Mouse (Mus musculus) forebrain, embryonic 12.5 days (tissue): ENCODE data around the gene Ttc28. TPM values are rescaled to one million over a fixed set of nuclear protein-coding genes. Genes with fewer than 3 reads are reported as not detected.

Source experiments
- ATAC-seq: fragments of 200-750 bp; cut with Nextera tagmentation; 2 replicates; pipeline ENCODE4 v1.8.0; 2017; ENCODE audit warnings: moderate TSS enrichment; ENCODE audit not compliant: low FRiP score
- H3K27ac ChIP-seq: fragments of 300-500 bp; sonication (generic); 2 replicates; pipeline ENCODE4 v1.5.1; 2016; ENCODE audit warnings: mild to moderate bottlenecking
- H3K27me3 ChIP-seq: fragments of 300-500 bp; sonication (generic); 2 replicates; pipeline ENCODE4 v1.6.1; 2016; ENCODE audit warnings: mild to moderate bottlenecking
- H3K36me3 ChIP-seq: fragments of 300-500 bp; sonication (generic); replicated peaks from 2 replicates; pipeline ENCODE4 v1.6.1; 2016; ENCODE audit warnings: mild to moderate bottlenecking
- H3K4me1 ChIP-seq: fragments of 300-500 bp; sonication (generic); 2 replicates; pipeline ENCODE4 v1.6.1; 2016
- H3K4me2 ChIP-seq: fragments of 300-500 bp; sonication (generic); 2 replicates; pipeline ENCODE4 v1.6.1; 2016; ENCODE audit warnings: mild to moderate bottlenecking, moderate library complexity
- H3K4me3 ChIP-seq: fragments of 300-500 bp; sonication (generic); replicated peaks from 2 replicates; pipeline ENCODE4 v1.5.1; 2016; ENCODE audit warnings: mild to moderate bottlenecking
- H3K9ac ChIP-seq: fragments of 300-500 bp; sonication (generic); 2 replicates; pipeline ENCODE4 v1.6.1; 2016; ENCODE audit warnings: mild to moderate bottlenecking
- H3K9me3 ChIP-seq: fragments of 300-500 bp; sonication (generic); 2 replicates; pipeline ENCODE4 v1.6.1; 2016
- WGBS: fragments of 180-500 bp; shearing (Covaris S2); methylation state at CpG from one replicate; pipeline ENCODE4 v1.1.7; 2016; 5-methylcytosine and 5-hydroxymethylcytosine counted together
- polyA plus RNA-seq: library from polyadenylated mRNA; unstranded; fragments of >200 nt; fragmentation: Nextera tagmentation; extraction: Ambion mirVana; gene quantifications from 2 replicates; pipeline ENCODE4 v1.2.1, GENCODE M21; 2016

The Ttc28 gene
- polyA plus RNA-seq, 1 experiment from 2014 or later = 23.1 TPM

GRCm38 (mm10) chr5:110928289-110928688 is 48.7 kb downstream of the Ttc28 start:
- no peaks in the 10 kb centered on the region for H3K27me3 ChIP-seq
- H3K9ac ChIP-seq = no peak overlapping the region
- no peak overlapping the region for H3K4me2 ChIP-seq
- H3K9me3 ChIP-seq = no peaks in the 10 kb centered on the region
- ATAC-seq = no peak
- no peak overlapping the region for H3K27ac ChIP-seq
- WGBS = 77% methylated on average over 3 of the region's 3 CpGs
- H3K36me3 ChIP-seq = peaks cover 3% of the 10 kb centered on the region; the same call in 1 of the 2 replicates
- no peaks in the 10 kb centered on the region for H3K4me1 ChIP-seq
- H3K4me3 ChIP-seq = no peak overlapping the region

- Histone ChIP-seq H3K4me1 (no peaks in the 10 kb centered on the region), H3K36me3 (peaks cover 3% of the 10 kb centered on the region; the same call in 1 of the 2 replicates), H3K4me2 (no peak overlapping the region), H3K9ac (no peak overlapping the region), H3K27ac (no peak overlapping the region), H3K4me3 (no peak overlapping the region), H3K9me3 (no peaks in the 10 kb centered on the region), H3K27me3 (no peaks in the 10 kb centered on the region)
- ATAC-seq = no peak
- 95% methylated on average over 4 of the region's 4 CpGs for WGBS
Measured at GRCm38 (mm10) chr5:110929306-110929705, 49.7 kb downstream of the Ttc28 start.

GRCm38 (mm10) chr5:110936606-110937005 is 57.0 kb downstream of the Ttc28 start:
- H3K27ac ChIP-seq = no peak overlapping the region
- H3K4me2 ChIP-seq = no peak overlapping the region
- no peaks in the 10 kb centered on the region for H3K9me3 ChIP-seq
- no peak overlapping the region for H3K4me3 ChIP-seq
- no peak overlapping the region for H3K9ac ChIP-seq
- peaks cover 9% of the 10 kb centered on the region; the same call in 1 of the 2 replicates for H3K4me1 ChIP-seq
- 44% methylated on average over 5 of the region's 5 CpGs for WGBS
- peaks cover 3% of the 10 kb centered on the region; the same call in 1 of the 2 replicates for H3K36me3 ChIP-seq
- ATAC-seq = no peak
- no peaks in the 10 kb centered on the region for H3K27me3 ChIP-seq

- WGBS = 93% methylated on average over 8 of the region's 8 CpGs
- H3K36me3 ChIP-seq = no peaks in the 10 kb centered on the region
- H3K9ac ChIP-seq = no peak overlapping the region
- ATAC-seq = no peak
- H3K4me2 ChIP-seq = no peak overlapping the region
- H3K27ac ChIP-seq = no peak overlapping the region
- no peaks in the 10 kb centered on the region for H3K9me3 ChIP-seq
- peaks cover 23% of the 10 kb centered on the region for H3K4me1 ChIP-seq
- no peaks in the 10 kb centered on the region for H3K27me3 ChIP-seq
- no peak overlapping the region for H3K4me3 ChIP-seq
Measured at GRCm38 (mm10) chr5:110944326-110944725, 64.7 kb downstream of the Ttc28 start.

- H3K27me3 ChIP-seq = no peaks in the 10 kb centered on the region
- 58% methylated on average over 12 of the region's 12 CpGs for WGBS
- no peaks in the 10 kb centered on the region for H3K9me3 ChIP-seq
- H3K4me1 ChIP-seq = peaks cover 10% of the 10 kb centered on the region; the same call in 1 of the 2 replicates
- ATAC-seq = peak; percentile 61; the same call in 1 of the 2 replicates
- H3K36me3 ChIP-seq = no peaks in the 10 kb centered on the region
- 0 out of 2 replicates have a peak overlapping the region, but pooled peaks have one; percentile 16 for H3K27ac ChIP-seq
- no peak overlapping the region for H3K9ac ChIP-seq
- H3K4me3 ChIP-seq = no peak overlapping the region
- no peak overlapping the region for H3K4me2 ChIP-seq
Measured at GRCm38 (mm10) chr5:110948476-110949399, 69.1 kb downstream of the Ttc28 start.

GRCm38 (mm10) chr5:110949791-110950190 is 70.2 kb downstream of the Ttc28 start:
- no peak for ATAC-seq
- Histone ChIP-seq H3K4me2 (no peak overlapping the region), H3K4me3 (no peak overlapping the region), H3K27ac (no peak overlapping the region), H3K9ac (no peak overlapping the region), H3K4me1 (peaks cover 10% of the 10 kb centered on the region; the same call in 1 of the 2 replicates), H3K9me3 (no peaks in the 10 kb centered on the region), H3K27me3 (no peaks in the 10 kb centered on the region), H3K36me3 (no peaks in the 10 kb centered on the region)
- 61% methylated on average over 3 of the region's 3 CpGs for WGBS

- H3K4me2 ChIP-seq = no peak overlapping the region
- no peak overlapping the region for H3K9ac ChIP-seq
- H3K4me1 ChIP-seq = no peaks in the 10 kb centered on the region
- H3K4me3 ChIP-seq = no peak overlapping the region
- no peaks in the 10 kb centered on the region for H3K27me3 ChIP-seq
- WGBS = 86% methylated on average over 4 of the region's 4 CpGs
- no peak overlapping the region for H3K27ac ChIP-seq
- H3K36me3 ChIP-seq = no peaks in the 10 kb centered on the region
- H3K9me3 ChIP-seq = no peaks in the 10 kb centered on the region
- no peak for ATAC-seq
Measured at GRCm38 (mm10) chr5:110958196-110958595, 78.6 kb downstream of the Ttc28 start.

- no peaks in the 10 kb centered on the region for H3K27me3 ChIP-seq
- H3K4me2 ChIP-seq = no peak overlapping the region
- no peaks in the 10 kb centered on the region for H3K36me3 ChIP-seq
- H3K27ac ChIP-seq = no peak overlapping the region
- H3K9me3 ChIP-seq = no peaks in the 10 kb centered on the region
- no peak overlapping the region for H3K4me3 ChIP-seq
- 63% methylated on average over 4 of the region's 4 CpGs for WGBS
- ATAC-seq = no peak
- no peaks in the 10 kb centered on the region for H3K4me1 ChIP-seq
- H3K9ac ChIP-seq = no peak overlapping the region
Measured at GRCm38 (mm10) chr5:110960067-110960466, 80.5 kb downstream of the Ttc28 start.

- Histone ChIP-seq H3K36me3 (no peaks in the 10 kb centered on the region), H3K27ac (no peak overlapping the region), H3K4me1 (no peaks in the 10 kb centered on the region), H3K9me3 (no peaks in the 10 kb centered on the region), H3K9ac (no peak overlapping the region), H3K4me2 (no peak overlapping the region), H3K27me3 (no peaks in the 10 kb centered on the region), H3K4me3 (no peak overlapping the region)
- WGBS = 79% methylated on average over 4 of the region's 4 CpGs
- ATAC-seq = no peak
Measured at GRCm38 (mm10) chr5:110960890-110961289, 81.3 kb downstream of the Ttc28 start.

GRCm38 (mm10) chr5:110967483-110968055 is 88.0 kb downstream of the Ttc28 start:
- no peak for ATAC-seq
- Histone ChIP-seq H3K4me2 (no peak overlapping the region), H3K4me1 (no peaks in the 10 kb centered on the region), H3K36me3 (no peaks in the 10 kb centered on the region), H3K9me3 (no peaks in the 10 kb centered on the region), H3K27ac (0 out of 2 replicates have a peak overlapping the region, but pooled peaks have one; percentile 27), H3K4me3 (no peak overlapping the region), H3K9ac (no peak overlapping the region), H3K27me3 (no peaks in the 10 kb centered on the region)
- WGBS = 74% methylated on average over 11 of the region's 11 CpGs

GRCm38 (mm10) chr5:110968566-110968965 is 89.0 kb downstream of the Ttc28 start:
- Histone ChIP-seq H3K27ac (no peak overlapping the region), H3K4me2 (no peak overlapping the region), H3K4me1 (no peaks in the 10 kb centered on the region), H3K36me3 (no peaks in the 10 kb centered on the region), H3K9ac (no peak overlapping the region), H3K9me3 (no peaks in the 10 kb centered on the region), H3K4me3 (no peak overlapping the region), H3K27me3 (no peaks in the 10 kb centered on the region)
- ATAC-seq = no peak
- WGBS = 65% methylated on average over 1 of the region's 1 CpGs

- no peak overlapping the region for H3K27ac ChIP-seq
- no peak overlapping the region for H3K4me2 ChIP-seq
- no peak overlapping the region for H3K9ac ChIP-seq
- 0 out of 2 replicates have a peak, but pooled peaks cover 5% of the 10 kb centered on the region for H3K36me3 ChIP-seq
- no peak overlapping the region for H3K4me3 ChIP-seq
- no peak for ATAC-seq
- WGBS = 88% methylated on average over 9 of the region's 9 CpGs
- peaks cover 6% of the 10 kb centered on the region; the same call in 1 of the 2 replicates for H3K9me3 ChIP-seq
- no peaks in the 10 kb centered on the region for H3K4me1 ChIP-seq
- H3K27me3 ChIP-seq = no peaks in the 10 kb centered on the region
Measured at GRCm38 (mm10) chr5:110970162-110970780, 90.7 kb downstream of the Ttc28 start.
